ENCODE assay signal across 8 mouse cellular contexts in the genomic region with DNA sequence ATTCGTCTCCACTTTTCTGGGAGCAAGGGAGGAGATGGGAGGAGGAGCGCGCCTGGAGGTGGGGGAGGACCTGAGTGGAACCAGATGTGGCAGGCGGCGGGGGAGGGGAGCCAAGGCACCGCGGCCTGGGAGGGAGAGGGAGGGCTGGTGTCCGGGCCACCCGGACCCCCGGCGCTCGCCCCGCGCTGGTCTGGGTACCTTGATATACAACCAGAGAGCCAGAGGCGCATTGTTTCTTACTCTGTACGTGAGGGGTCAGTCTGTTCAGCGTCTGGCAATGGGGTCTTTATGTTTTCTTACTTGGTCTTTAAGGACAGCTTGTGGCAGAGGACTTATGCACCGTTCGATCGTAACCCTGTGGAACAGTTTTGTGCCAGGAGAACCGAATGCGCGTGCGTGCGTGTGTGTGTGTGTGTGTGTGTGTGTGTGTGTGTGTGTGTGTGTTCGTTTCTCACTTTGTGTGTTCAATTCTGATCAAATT. TPM values are rescaled to one million over a fixed set of nuclear protein-coding genes. Genes with fewer than 3 reads are reported as not detected.
DNase-seq lines count a peak whose midpoint lies in the region; ATAC-seq and TF ChIP-seq lines count a peak whose summit lies in the region.

No protein-coding gene starts in this region.

- peak overlapping the region; percentile 54 for H3K9ac ChIP-seq in hindbrain, embryonic 14.5 days
- H3K9ac ChIP-seq in liver, embryonic 15.5 days = no peak overlapping the region

- WGBS in hindbrain, embryonic 14.5 days = under 1% methylated on average over 23 of the region's 26 CpGs
- 1% methylated on average over 26 of the region's 26 CpGs for WGBS in liver, embryonic 15.5 days (ENCODE audit: insufficient replicate concordance)
- WGBS in cerebellum, adult 2 months = 16% methylated on average over 26 of the region's 26 CpGs

- no peaks in the 10 kb centered on the region for H3K36me3 ChIP-seq in hindbrain, embryonic 14.5 days (replicated peaks; ENCODE audit: control insufficient read depth, insufficient read depth)
- no peaks in the 10 kb centered on the region for H3K36me3 ChIP-seq in liver, embryonic 15.5 days (replicated peaks)

- peak overlapping the region; percentile 47 for H3K4me3 ChIP-seq in hindbrain, embryonic 14.5 days (replicated peaks; ENCODE audit: low read length)
- peak overlapping the region; percentile 31 for H3K4me3 ChIP-seq in liver, embryonic 15.5 days (replicated peaks)
- no peak overlapping the region for H3K4me3 ChIP-seq in cerebellum, adult 2 months (replicated peaks; ENCODE audit: insufficient read depth, low read depth, low read length)

- peak overlapping the region; percentile 99 for H3K4me2 ChIP-seq in hindbrain, embryonic 14.5 days (replicated peaks)
- H3K4me2 ChIP-seq in liver, embryonic 15.5 days = peak overlapping the region; percentile 54

- no peaks in the 10 kb centered on the region for H3K9me3 ChIP-seq in hindbrain, embryonic 14.5 days (ENCODE audit: control insufficient read depth, low read length)
- H3K9me3 ChIP-seq in liver, embryonic 15.5 days (replicated peaks) = no peaks in the 10 kb centered on the region

- no peak overlapping the region for H3K27ac ChIP-seq in hindbrain, embryonic 14.5 days
- H3K27ac ChIP-seq in liver, embryonic 15.5 days (replicated peaks) = no peak overlapping the region
- no peak overlapping the region for H3K27ac ChIP-seq in cerebellum, adult 2 months (ENCODE audit: insufficient read depth, low read length)

- no peak for TF ChIP-seq CTCF in cerebellum, adult 2 months (IDR thresholded peaks at IDR 0.05; ENCODE audit: borderline replicate concordance, insufficient read depth, low read depth, low read length)

- DNase-seq in thymus, postnatal 4 days = peak; percentile 29
- DNase-seq in thymus, adult 18-20 months = no peak
- DNase-seq in forelimb bud, embryonic 11.5 days (ENCODE audit: low read depth, low spot score) = peak; percentile 90
- DNase-seq in hindbrain, embryonic 14.5 days (ENCODE audit: low spot score) = peak; percentile 49
- peak; percentile 52 for DNase-seq in ovary, postnatal 14 days (ENCODE audit: low spot score)
- no peak for DNase-seq in cerebellum, adult 2 months
- no peak for DNase-seq in spleen, postnatal 4 days (ENCODE audit: low spot score in 2 of 2)

- H3K27me3 ChIP-seq in hindbrain, embryonic 14.5 days (ENCODE audit: control insufficient read depth, insufficient read depth, low read length) = peaks cover 21% of the 10 kb centered on the region
- H3K27me3 ChIP-seq in liver, embryonic 15.5 days = peaks cover 69% of the 10 kb centered on the region
- H3K27me3 ChIP-seq in cerebellum, adult 2 months (ENCODE audit: control insufficient read depth, insufficient read depth, low read length) = no peaks in the 10 kb centered on the region

- no peak for ATAC-seq in hindbrain, embryonic 14.5 days (ENCODE audit: low FRiP score)
- ATAC-seq in liver, embryonic 15.5 days (ENCODE audit: insufficient read depth) = no peak

- H3K4me1 ChIP-seq in hindbrain, embryonic 14.5 days (replicated peaks; ENCODE audit: control insufficient read depth, insufficient read depth, low read length) = peaks cover 25% of the 10 kb centered on the region; the same call in 1 of the 2 replicates
- peaks cover 9% of the 10 kb centered on the region for H3K4me1 ChIP-seq in liver, embryonic 15.5 days (replicated peaks)
- H3K4me1 ChIP-seq in cerebellum, adult 2 months (ENCODE audit: control insufficient read depth, insufficient read depth, low read length) = no peaks in the 10 kb centered on the region

- no peak for TF ChIP-seq POLR2A in cerebellum, adult 2 months (IDR thresholded peaks at IDR 0.05; ENCODE audit: borderline replicate concordance, insufficient read depth, low read length)

RNA-seq across cellular contexts. Expression of gene Mrc2, which starts 0.7 kb away (rescaled TPM):
- polyA plus RNA-seq in hindbrain, embryonic 14.5 days (2014; fragmentation: Nextera tagmentation; extraction: Ambion mirVana) = 3.4 and 3.7 TPM in 2 replicates
- 0.64 and 0.77 TPM in 2 replicates for polyA plus RNA-seq in liver, embryonic 15.5 days (2015; fragmentation: Nextera tagmentation; extraction: Ambion mirVana)
- polyA plus RNA-seq in cerebellum, adult 2 months (2012; rRNA removed) = 3.6 and 4.4 TPM in 2 replicates

Comparison
In these comparisons a context has a peak if more than half of its experiments do, and no peak if none do; other contexts are left out.
1. DNase-seq: peak in thymus, postnatal 4 days (single experiment), forelimb bud, embryonic 11.5 days (single experiment), hindbrain, embryonic 14.5 days (single experiment) and ovary, postnatal 14 days (single experiment); none in thymus, adult 18-20 months (0 of 2), cerebellum, adult 2 months (0 of 2) and spleen, postnatal 4 days (0 of 2).